Mouse (Mus musculus) CH12.LX (cell line): ENCODE results near the gene Gm9918. TPM values are rescaled to one million over a fixed set of nuclear protein-coding genes. Genes with fewer than 3 reads are reported as not detected.

Experiments
- DNase-seq: peaks from one replicate; pipeline ENCODE4 v3.0.0-alpha.2; 2013; ENCODE audit errors: extremely low read depth
- H3K27ac ChIP-seq: 2 replicates; pipeline ENCODE4 v1.5.1; 2012; ENCODE audit warnings: low read depth, mild to moderate bottlenecking, control low read depth, moderate library complexity; ENCODE audit not compliant: insufficient read depth
- H3K27me3 ChIP-seq: replicated peaks from 2 replicates; pipeline ENCODE3; 2012; ENCODE audit warnings: inconsistent platforms
- H3K36me3 ChIP-seq, 2 experiments: replicated peaks in 1 of 2; 2 replicates each; pipeline versions ENCODE3 to v1.6.1; 2012; ENCODE audit warnings: inconsistent platforms in 1 of 2, low read length in 1 of 2, mild to moderate bottlenecking in 1 of 2, mixed read lengths in 1 of 2, moderate library complexity in 1 of 2; ENCODE audit not compliant: control insufficient read depth in 1 of 2, insufficient read depth in 1 of 2
- H3K4me1 ChIP-seq, 2 experiments: 2 replicates each; pipeline ENCODE4 v1.6.1; 2012; ENCODE audit warnings: inconsistent platforms in 1 of 2, moderate library complexity in 1 of 2; ENCODE audit not compliant: insufficient read depth in 2 of 2, control insufficient read depth in 1 of 2
- H3K4me2 ChIP-seq: 2 replicates; pipeline ENCODE4 v1.6.1; 2012; ENCODE audit warnings: low read depth, mild to moderate bottlenecking, control low read depth; ENCODE audit not compliant: poor library complexity, insufficient read depth, severe bottlenecking
- H3K4me3 ChIP-seq, 3 experiments: fragments of 150-350 bp in 1 of 3; sonication (generic) in 1 of 3; replicated peaks in 1 of 3; 2 replicates each; pipeline versions ENCODE3 to v1.5.1; 2011 to 2012; ENCODE audit warnings: low read depth in 2 of 3, low read length in 2 of 3, mild to moderate bottlenecking in 2 of 3, moderate library complexity in 2 of 3, control low read depth in 1 of 3, improper control_type of control experiment in 1 of 3, inconsistent platforms in 1 of 3, mixed read lengths in 1 of 3; ENCODE audit not compliant: poor library complexity in 1 of 3
- H3K79me2 ChIP-seq: replicated peaks from 2 replicates; pipeline ENCODE4 v1.6.1; 2012; ENCODE audit warnings: mild to moderate bottlenecking, moderate library complexity; ENCODE audit not compliant: control insufficient read depth, poor library complexity, insufficient read depth, severe bottlenecking; ENCODE audit errors: extremely low read depth
- H3K9ac ChIP-seq: 2 replicates; pipeline ENCODE4 v1.6.1; 2012; ENCODE audit warnings: low read depth, mild to moderate bottlenecking, control low read depth, moderate library complexity; ENCODE audit not compliant: insufficient read depth
- H3K9me3 ChIP-seq: replicated peaks from 2 replicates; pipeline ENCODE3; 2012; ENCODE audit warnings: low read length, inconsistent platforms, mixed read lengths
- CHD1 ChIP-seq: IDR thresholded peaks from 2 replicates; pipeline ENCODE4 v1.6.1; 2012; ENCODE audit warnings: low read depth, low read length, improper control_type of control experiment, inconsistent platforms
- E2F4 ChIP-seq: IDR thresholded peaks from 2 replicates; pipeline ENCODE4 v1.6.1; 2011; ENCODE audit warnings: low read depth, low read length, improper control_type of control experiment; ENCODE audit not compliant: insufficient replicate concordance
- ETS1 ChIP-seq: conservative IDR thresholded peaks from 2 replicates; pipeline ENCODE4 v1.6.1; 2012; ENCODE audit warnings: low read depth, mild to moderate bottlenecking, inconsistent platforms, low read length, improper control_type of control experiment, moderate library complexity
- HCFC1 ChIP-seq: IDR thresholded peaks from 2 replicates; pipeline ENCODE4 v1.6.1; 2012; ENCODE audit warnings: low read depth, mild to moderate bottlenecking, inconsistent platforms, low read length, improper control_type of control experiment
- IRF4 ChIP-seq: IDR thresholded peaks from 2 replicates; pipeline ENCODE4 v1.6.1; 2014; ENCODE audit warnings: low read depth, mild to moderate bottlenecking, inconsistent platforms, low read length, improper control_type of control experiment
- JUN ChIP-seq: IDR thresholded peaks from 2 replicates; pipeline ENCODE4 v1.6.1; 2011; ENCODE audit warnings: low read depth, mild to moderate bottlenecking, low read length, improper control_type of control experiment, moderate library complexity; ENCODE audit not compliant: insufficient read depth
- JUND ChIP-seq: conservative IDR thresholded peaks from 2 replicates; pipeline ENCODE4 v1.6.1; 2011; ENCODE audit warnings: low read depth, low read length, improper control_type of control experiment
- KAT2A ChIP-seq: IDR thresholded peaks from 2 replicates; pipeline ENCODE4 v1.6.1; 2012; ENCODE audit warnings: low read length, improper control_type of control experiment, inconsistent platforms; ENCODE audit not compliant: insufficient replicate concordance
- NELFE ChIP-seq: IDR thresholded peaks from 2 replicates; pipeline ENCODE4 v1.6.1; 2011; ENCODE audit warnings: low read depth, low read length, improper control_type of control experiment
- NRF1 ChIP-seq: IDR thresholded peaks from 2 replicates; pipeline ENCODE4 v1.6.1; 2014; ENCODE audit warnings: low read depth, mild to moderate bottlenecking, inconsistent platforms, low read length, improper control_type of control experiment, moderate library complexity
- PAX5 ChIP-seq: IDR thresholded peaks from 2 replicates; pipeline ENCODE4 v1.6.1; 2012; ENCODE audit warnings: low read length, inconsistent platforms, mixed read lengths
- RCOR1 ChIP-seq: conservative IDR thresholded peaks from 2 replicates; pipeline ENCODE4 v1.6.1; 2012; ENCODE audit warnings: low read depth, mild to moderate bottlenecking, inconsistent platforms, low read length, improper control_type of control experiment
- SMC3 ChIP-seq: IDR thresholded peaks from 2 replicates; pipeline ENCODE4 v1.6.1; 2011; ENCODE audit warnings: low read depth, low read length, improper control_type of control experiment
- TCF12 ChIP-seq: IDR thresholded peaks from 2 replicates; pipeline ENCODE4 v1.6.1; 2014; ENCODE audit warnings: low read depth, mild to moderate bottlenecking, inconsistent platforms, low read length, improper control_type of control experiment
- USF1 ChIP-seq: IDR thresholded peaks from 2 replicates; pipeline ENCODE4 v1.6.1; 2014; ENCODE audit warnings: low read depth, mild to moderate bottlenecking, inconsistent platforms, low read length, improper control_type of control experiment
- USF2 ChIP-seq: conservative IDR thresholded peaks from 2 replicates; pipeline ENCODE4 v1.6.1; 2011; ENCODE audit warnings: low read depth, low read length, improper control_type of control experiment
- ZMIZ1 ChIP-seq: IDR thresholded peaks from 2 replicates; pipeline ENCODE4 v1.6.1; 2012; ENCODE audit warnings: low read depth, mild to moderate bottlenecking, inconsistent platforms, low read length, improper control_type of control experiment
- ZNF384 ChIP-seq: IDR thresholded peaks from 2 replicates; pipeline ENCODE4 v1.6.1; 2012; ENCODE audit warnings: low read depth, low read length, improper control_type of control experiment, inconsistent platforms
- dilution Hi-C: fragments of 300-500 bp; cut with MboI; formaldehyde crosslinking; loops from 2 replicates; pipeline ENCODE4 v1.14.3; 2020; ENCODE audit warnings: low sequenced_read_pairs; ENCODE audit not compliant: extremely low pct_unique_long_range_greater_than_20kb, extremely low pct_ligation_motif_present
- in situ Hi-C: fragments of 300-500 bp; cut with MboI; formaldehyde crosslinking; loops from 3 replicates; pipeline ENCODE4 v1.14.3; 2019; ENCODE audit warnings: low sequenced_read_pairs, low pct_ligation_motif_present, low pct_unique_long_range_greater_than_20kb, mixed read lengths
- polyA plus RNA-seq: library from polyadenylated mRNA; unstranded; fragments of >175 nt; gene quantifications from 2 replicates; pipeline ENCODE4 v1.2.1, GENCODE M21; 2012; ENCODE audit warnings: low read depth; ENCODE audit not compliant: insufficient read length
- total RNA-seq, 2 experiments: library from RNA; depleted of rRNA; stranded (reverse); fragments of 300-350 nt in 1 of 2; fragments of >200 nt in 1 of 2; gene quantifications; 2 replicates each; pipeline ENCODE4 v1.2.3; 2012 to 2014

Gm9918 gene
- total and polyA plus RNA-seq, 3 experiments, result not detected

GRCm38 (mm10) chr15:102296368-102297006 is 26.1 kb downstream of the Gm9918 start:
- TF ChIP-seq NRF1 (no peak), SMC3 (no peak), IRF4 (no peak), JUND (no peak), TCF12 (no peak), USF1 (no peak), ETS1 (no peak), USF2 (no peak), E2F4 (no peak), JUN (no peak), ZMIZ1 (no peak)
- Histone ChIP-seq H3K9ac (peak overlapping the region; percentile 68), H3K9me3 (no peaks in the 10 kb centered on the region), H3K4me3 (peak overlapping the region; percentile 63 to 97 (median 73)), H3K36me3 (peaks cover 25 to 37% of the 10 kb centered on the region in 2 experiments), H3K4me2 (peak overlapping the region; percentile 60), H3K27me3 (no peaks in the 10 kb centered on the region), H3K27ac (no peak overlapping the region), H3K4me1 (peaks cover 0 to 24% of the 10 kb centered on the region in 2 experiments; a peak in 2 of 4 replicates), H3K79me2 (peaks cover 15% of the 10 kb centered on the region)
- dilution Hi-C loops (no loop called here), in situ Hi-C loops (no loop called here)
- DNase-seq, result peak; percentile 28

DNA sequence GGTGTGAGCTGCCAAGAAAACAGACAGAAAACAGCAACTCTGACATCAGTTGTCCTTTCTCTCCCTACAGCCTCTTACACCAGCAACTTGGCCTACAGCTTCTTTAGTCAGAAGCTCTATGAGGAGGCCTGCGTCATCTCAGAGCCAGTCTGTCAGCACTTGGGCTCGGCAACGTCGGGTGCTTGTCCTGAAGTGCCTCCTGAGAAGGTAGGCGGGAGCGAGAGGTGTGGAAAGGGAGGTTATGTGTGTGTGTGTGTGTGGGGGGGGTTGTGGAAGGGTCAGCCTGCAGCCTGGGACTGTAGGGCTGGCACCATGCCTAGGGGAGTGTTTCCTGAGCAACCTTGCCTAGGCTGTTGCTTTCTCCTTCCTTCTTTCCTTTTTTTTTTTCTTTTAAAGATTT is 32.2 kb downstream of the Gm9918 start:
- in situ Hi-C loops, result no loop called here
- dilution Hi-C loops, result no loop called here
- H3K4me1 ChIP-seq, result peaks cover 0 to 18% of the 10 kb centered on the region in 2 experiments; a peak in 2 of 4 replicates
- TF ChIP-seq PAX5 (no peak), ZMIZ1 (no peak), HCFC1 (no peak), KAT2A (no peak), NELFE (no peak), RCOR1 (no peak), JUN (no peak), CHD1 (no peak), ZNF384 (no peak), IRF4 (no peak), E2F4 (no peak)
- TF ChIP-seq, all 38 proteins: peak for 0
- Histone ChIP-seq H3K36me3 (peaks cover 62 to 88% of the 10 kb centered on the region in 2 experiments), H3K27me3 (no peaks in the 10 kb centered on the region), H3K4me2 (no peak overlapping the region), H3K4me3 (no peak overlapping the region), H3K79me2 (peaks cover 6% of the 10 kb centered on the region; the same call in 1 of the 2 replicates), H3K9ac (no peak overlapping the region), H3K9me3 (no peaks in the 10 kb centered on the region), H3K27ac (no peak overlapping the region)
- no peak for DNase-seq
